Mouse (Mus musculus): Measurements from ENCODE around the gene Grm7. TPM values are rescaled to one million over a fixed set of nuclear protein-coding genes. Genes with fewer than 3 reads are reported as not detected.
A peak's percentile ranks its signal among the peaks of the same experiment; 100 is the strongest.

The Grm7 gene
- polyA plus RNA-seq, 1 experiment from 2014 or later, result 53.9 TPM

GRCm38 (mm10) chr6:111368111-111368510 is 722.7 kb downstream of the Grm7 start:
- 90% methylated on average over 3 of the region's 3 CpGs for WGBS
- no peak for ATAC-seq (ENCODE audit: low read depth)
- no peak overlapping the region for H3K4me2 ChIP-seq (ENCODE audit: low read depth, low read length)

GRCm38 (mm10) chr6:111368551-111368950 is 723.2 kb downstream of the Grm7 start:
- no peak for ATAC-seq (ENCODE audit: low read depth)
- Histone ChIP-seq H3K9me3 (ENCODE audit: control insufficient read depth, low read length) (no peaks in the 10 kb centered on the region), H3K9ac (replicated peaks; ENCODE audit: low read depth, low read length) (no peak overlapping the region), H3K4me2 (ENCODE audit: low read depth, low read length) (no peak overlapping the region), H3K4me1 (ENCODE audit: control insufficient read depth, insufficient read depth, low read length) (peaks cover 10% of the 10 kb centered on the region; the same call in 1 of the 2 replicates), H3K27me3 (ENCODE audit: control insufficient read depth, insufficient read depth, low read length) (no peaks in the 10 kb centered on the region), H3K4me3 (ENCODE audit: low read depth, low read length) (no peak overlapping the region), H3K36me3 (ENCODE audit: control insufficient read depth, insufficient read depth, low read length) (no peaks in the 10 kb centered on the region), H3K27ac (ENCODE audit: low read depth, low read length) (no peak overlapping the region)
- WGBS, result 84% methylated on average over 3 of the region's 3 CpGs

More at GRCm38 (mm10) chr6:111368111-111368510, 722.7 kb downstream of the Grm7 start:
- Histone ChIP-seq H3K27ac (ENCODE audit: low read depth, low read length) (no peak overlapping the region), H3K27me3 (ENCODE audit: control insufficient read depth, insufficient read depth, low read length) (no peaks in the 10 kb centered on the region), H3K4me3 (ENCODE audit: low read depth, low read length) (no peak overlapping the region), H3K36me3 (ENCODE audit: control insufficient read depth, insufficient read depth, low read length) (no peaks in the 10 kb centered on the region), H3K4me1 (ENCODE audit: control insufficient read depth, insufficient read depth, low read length) (peaks cover 10% of the 10 kb centered on the region; the same call in 1 of the 2 replicates), H3K9ac (replicated peaks; ENCODE audit: low read depth, low read length) (no peak overlapping the region), H3K9me3 (ENCODE audit: control insufficient read depth, low read length) (no peaks in the 10 kb centered on the region)

DNA sequence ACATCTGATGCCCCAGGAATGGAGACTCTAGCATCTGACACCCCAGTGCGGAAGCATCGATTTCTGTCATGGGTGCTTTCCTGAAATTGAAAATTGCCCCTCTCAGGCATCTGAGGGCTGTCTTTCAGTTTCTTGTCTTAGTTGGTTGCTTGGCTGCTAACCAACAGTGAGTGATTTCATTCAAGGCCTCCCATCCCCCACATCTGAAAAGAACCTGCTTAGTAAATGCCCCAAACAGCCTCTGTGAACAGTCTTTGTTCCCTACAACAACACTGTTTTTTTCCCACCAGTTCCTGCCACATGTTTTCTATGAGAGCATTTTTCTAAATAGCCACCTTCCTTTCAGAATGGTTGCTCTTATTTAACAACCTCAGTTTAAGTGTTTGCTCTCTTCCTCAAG is 723.6 kb downstream of the Grm7 start:
- no peaks in the 10 kb centered on the region for H3K9me3 ChIP-seq (ENCODE audit: control insufficient read depth, low read length)
- H3K9ac ChIP-seq (replicated peaks; ENCODE audit: low read depth, low read length), result no peak overlapping the region
- H3K27me3 ChIP-seq (ENCODE audit: control insufficient read depth, insufficient read depth, low read length), result no peaks in the 10 kb centered on the region
- H3K36me3 ChIP-seq (ENCODE audit: control insufficient read depth, insufficient read depth, low read length), result no peaks in the 10 kb centered on the region
- peaks cover 10% of the 10 kb centered on the region; the same call in 1 of the 2 replicates for H3K4me1 ChIP-seq (ENCODE audit: control insufficient read depth, insufficient read depth, low read length)
- H3K4me2 ChIP-seq (ENCODE audit: low read depth, low read length), result no peak overlapping the region
- no peak for ATAC-seq (ENCODE audit: low read depth)
- H3K27ac ChIP-seq (ENCODE audit: low read depth, low read length), result no peak overlapping the region
- H3K4me3 ChIP-seq (ENCODE audit: low read depth, low read length), result no peak overlapping the region
- 85% methylated on average over 2 of the region's 2 CpGs for WGBS

GRCm38 (mm10) chr6:111371581-111372349 is 726.4 kb downstream of the Grm7 start:
- Histone ChIP-seq H3K27me3 (ENCODE audit: control insufficient read depth, insufficient read depth, low read length) (no peaks in the 10 kb centered on the region), H3K9ac (replicated peaks; ENCODE audit: low read depth, low read length) (no peak overlapping the region), H3K4me3 (ENCODE audit: low read depth, low read length) (no peak overlapping the region), H3K36me3 (ENCODE audit: control insufficient read depth, insufficient read depth, low read length) (no peaks in the 10 kb centered on the region), H3K4me1 (ENCODE audit: control insufficient read depth, insufficient read depth, low read length) (peaks cover 10% of the 10 kb centered on the region; the same call in 1 of the 2 replicates), H3K27ac (ENCODE audit: low read depth, low read length) (no peak overlapping the region), H3K4me2 (ENCODE audit: low read depth, low read length) (no peak overlapping the region), H3K9me3 (ENCODE audit: control insufficient read depth, low read length) (no peaks in the 10 kb centered on the region)
- 9% methylated on average over 4 of the region's 4 CpGs for whole genome bisulfite sequencing
- ATAC-seq (ENCODE audit: low read depth), result peak; percentile 61; the same call in 1 of the 2 replicates

- Histone ChIP-seq H3K4me3 (ENCODE audit: low read depth, low read length) (no peak overlapping the region), H3K4me1 (ENCODE audit: control insufficient read depth, insufficient read depth, low read length) (peaks cover 10% of the 10 kb centered on the region; the same call in 1 of the 2 replicates), H3K9ac (replicated peaks; ENCODE audit: low read depth, low read length) (no peak overlapping the region), H3K27me3 (ENCODE audit: control insufficient read depth, insufficient read depth, low read length) (no peaks in the 10 kb centered on the region), H3K9me3 (ENCODE audit: control insufficient read depth, low read length) (no peaks in the 10 kb centered on the region), H3K36me3 (ENCODE audit: control insufficient read depth, insufficient read depth, low read length) (no peaks in the 10 kb centered on the region), H3K4me2 (ENCODE audit: low read depth, low read length) (no peak overlapping the region), H3K27ac (ENCODE audit: low read depth, low read length) (0 out of 2 replicates have a peak overlapping the region, but pooled peaks have one; percentile 36)
- peak; percentile 58; the same call in 1 of the 2 replicates for ATAC-seq (ENCODE audit: low read depth)
- WGBS, result 30% methylated on average over 11 of the region's 11 CpGs
Measured at GRCm38 (mm10) chr6:111372626-111373380, 727.4 kb downstream of the Grm7 start.

DNA sequence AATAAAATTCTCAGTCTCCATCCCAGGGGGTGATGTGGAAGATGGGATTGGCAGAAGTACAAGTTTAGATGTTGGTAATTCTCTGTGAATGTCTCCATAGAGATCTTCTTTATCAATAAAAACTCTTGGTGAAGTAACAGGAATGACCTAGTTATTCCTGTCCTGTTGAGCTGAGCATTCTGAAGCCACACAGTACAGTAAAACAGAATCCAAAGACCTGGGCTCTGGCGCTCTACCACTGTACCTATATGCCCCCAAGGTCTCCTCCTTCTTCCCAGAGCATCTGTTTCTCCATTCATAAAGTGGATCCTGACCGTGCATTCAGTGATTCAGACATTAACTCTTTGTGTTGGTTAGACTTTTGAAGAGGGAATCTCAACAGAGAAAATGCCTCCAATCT is 735.3 kb downstream of the Grm7 start:
- Histone ChIP-seq H3K4me3 (ENCODE audit: low read depth, low read length) (no peak overlapping the region), H3K4me2 (ENCODE audit: low read depth, low read length) (no peak overlapping the region), H3K9ac (replicated peaks; ENCODE audit: low read depth, low read length) (no peak overlapping the region), H3K4me1 (ENCODE audit: control insufficient read depth, insufficient read depth, low read length) (no peaks in the 10 kb centered on the region), H3K36me3 (ENCODE audit: control insufficient read depth, insufficient read depth, low read length) (no peaks in the 10 kb centered on the region), H3K27me3 (ENCODE audit: control insufficient read depth, insufficient read depth, low read length) (no peaks in the 10 kb centered on the region), H3K9me3 (ENCODE audit: control insufficient read depth, low read length) (no peaks in the 10 kb centered on the region), H3K27ac (ENCODE audit: low read depth, low read length) (no peak overlapping the region)
- whole genome bisulfite sequencing, result 72% methylated on average over 2 of the region's 2 CpGs
- ATAC-seq (ENCODE audit: low read depth), result peak; percentile 77; the same call in 1 of the 2 replicates

DNA sequence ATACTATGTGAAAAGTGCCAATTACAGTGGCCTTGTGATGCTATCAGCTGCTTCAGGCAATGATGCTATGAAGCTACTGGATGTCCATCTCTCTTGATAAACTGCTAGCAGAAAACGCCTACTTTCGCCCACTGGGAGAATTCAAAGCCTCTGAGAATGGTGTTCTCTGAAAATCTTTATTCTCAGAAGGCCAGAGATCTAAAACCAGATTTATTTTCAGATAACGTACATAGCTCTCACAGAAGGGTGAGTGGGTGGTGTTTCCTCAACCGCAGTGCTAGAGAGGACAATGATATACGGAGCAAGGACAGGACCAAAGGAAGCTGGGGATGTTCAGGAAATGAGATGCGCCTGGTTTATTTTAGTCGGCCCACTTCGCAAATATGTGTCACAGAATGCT is 763.4 kb downstream of the Grm7 start:
- Histone ChIP-seq H3K4me2 (ENCODE audit: low read depth, low read length) (no peak overlapping the region), H3K4me3 (ENCODE audit: low read depth, low read length) (no peak overlapping the region), H3K9me3 (ENCODE audit: control insufficient read depth, low read length) (no peaks in the 10 kb centered on the region), H3K9ac (replicated peaks; ENCODE audit: low read depth, low read length) (no peak overlapping the region), H3K27me3 (ENCODE audit: control insufficient read depth, insufficient read depth, low read length) (no peaks in the 10 kb centered on the region), H3K27ac (ENCODE audit: low read depth, low read length) (no peak overlapping the region), H3K36me3 (ENCODE audit: control insufficient read depth, insufficient read depth, low read length) (no peaks in the 10 kb centered on the region), H3K4me1 (ENCODE audit: control insufficient read depth, insufficient read depth, low read length) (no peaks in the 10 kb centered on the region)
- WGBS, result 82% methylated on average over 8 of the region's 8 CpGs
- no peak for ATAC-seq (ENCODE audit: low read depth)

DNA sequence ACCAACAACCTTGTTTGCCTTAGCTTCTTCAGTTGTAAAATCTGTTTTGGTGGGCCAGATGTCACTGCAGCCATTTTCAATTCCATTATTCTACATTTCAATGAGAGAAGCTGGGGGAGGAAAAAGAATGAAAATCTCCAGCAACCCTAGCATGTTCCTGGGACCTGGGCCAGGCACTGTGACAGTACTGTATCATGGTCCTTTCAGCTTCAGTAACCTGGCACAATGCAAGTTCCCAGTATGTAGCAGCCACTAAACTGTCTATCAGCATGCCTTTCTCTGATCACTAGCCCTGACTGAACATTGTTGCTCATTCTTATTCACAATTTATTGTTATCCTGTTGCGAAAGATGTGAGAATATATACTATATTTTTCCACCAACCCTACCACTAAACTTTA is 779.4 kb downstream of the Grm7 start:
- no peak overlapping the region for H3K4me2 ChIP-seq (ENCODE audit: low read depth, low read length)
- H3K36me3 ChIP-seq (ENCODE audit: control insufficient read depth, insufficient read depth, low read length), result no peaks in the 10 kb centered on the region
- no peak overlapping the region for H3K9ac ChIP-seq (replicated peaks; ENCODE audit: low read depth, low read length)
- no peaks in the 10 kb centered on the region for H3K27me3 ChIP-seq (ENCODE audit: control insufficient read depth, insufficient read depth, low read length)
- peak; percentile 63; the same call in 1 of the 2 replicates for ATAC-seq (ENCODE audit: low read depth)
- no peaks in the 10 kb centered on the region for H3K4me1 ChIP-seq (ENCODE audit: control insufficient read depth, insufficient read depth, low read length)
- no peak overlapping the region for H3K27ac ChIP-seq (ENCODE audit: low read depth, low read length)
- H3K4me3 ChIP-seq (ENCODE audit: low read depth, low read length), result no peak overlapping the region
- WGBS, result 72% methylated on average over 1 of the region's 1 CpGs
- H3K9me3 ChIP-seq (ENCODE audit: control insufficient read depth, low read length), result no peaks in the 10 kb centered on the region

DNA sequence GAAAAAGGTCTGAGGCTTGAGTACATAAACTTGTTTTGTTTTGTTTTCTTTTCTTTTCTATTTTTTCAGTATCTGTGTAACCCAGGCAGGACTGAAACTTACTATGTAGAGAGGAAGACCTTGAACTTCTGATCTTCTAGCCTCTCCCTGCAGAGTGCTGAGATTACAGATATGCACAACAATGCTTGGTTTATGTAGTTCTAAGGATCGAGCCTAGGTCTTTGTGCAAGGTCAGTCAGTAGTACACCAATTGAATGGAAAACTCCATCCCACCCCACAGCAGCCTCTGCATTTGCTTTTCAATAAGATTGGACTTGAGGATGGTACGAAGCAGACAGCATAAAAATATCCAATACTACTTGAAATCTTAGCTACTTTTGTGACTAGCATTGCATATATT is 800.8 kb downstream of the Grm7 start:
- Histone ChIP-seq H3K4me1 (ENCODE audit: control insufficient read depth, insufficient read depth, low read length) (no peaks in the 10 kb centered on the region), H3K27ac (ENCODE audit: low read depth, low read length) (no peak overlapping the region), H3K36me3 (ENCODE audit: control insufficient read depth, insufficient read depth, low read length) (no peaks in the 10 kb centered on the region), H3K9me3 (ENCODE audit: control insufficient read depth, low read length) (no peaks in the 10 kb centered on the region), H3K9ac (replicated peaks; ENCODE audit: low read depth, low read length) (no peak overlapping the region), H3K27me3 (ENCODE audit: control insufficient read depth, insufficient read depth, low read length) (no peaks in the 10 kb centered on the region), H3K4me2 (ENCODE audit: low read depth, low read length) (no peak overlapping the region), H3K4me3 (ENCODE audit: low read depth, low read length) (no peak overlapping the region)
- WGBS, result 80% methylated on average over 2 of the region's 2 CpGs
- ATAC-seq (ENCODE audit: low read depth), result no peak
